Mouse (Mus musculus) forebrain, embryonic 14.5 days (tissue): Measurements from ENCODE around the gene Pik3r5. TPM values are rescaled to one million over a fixed set of nuclear protein-coding genes. Genes with fewer than 3 reads are reported as not detected.

Experiments
- ATAC-seq: fragments of 200-750 bp; cut with Nextera tagmentation; 2 replicates; pipeline ENCODE4 v1.8.0; 2017; ENCODE audit warnings: mild to moderate bottlenecking, moderate library complexity
- DNase-seq: peaks from one replicate; pipeline ENCODE4 v3.0.0-alpha.2; 2015; ENCODE audit warnings: low spot score
- H3K27ac ChIP-seq: fragments of 300-500 bp; sonication (generic); 2 replicates; pipeline ENCODE4 v1.5.1; 2014; ENCODE audit warnings: low read depth, mild to moderate bottlenecking, control low read depth, low read length, moderate library complexity
- H3K27me3 ChIP-seq: fragments of 300-500 bp; sonication (generic); replicated peaks from 2 replicates; pipeline ENCODE4 v1.6.1; 2014; ENCODE audit warnings: low read length, control low read depth, mixed read lengths; ENCODE audit not compliant: control insufficient read depth, insufficient read depth
- H3K36me3 ChIP-seq: fragments of 300-500 bp; sonication (generic); 2 replicates; pipeline ENCODE4 v1.6.1; 2014; ENCODE audit warnings: low read length, control low read depth; ENCODE audit not compliant: control insufficient read depth, insufficient read depth
- H3K4me1 ChIP-seq: fragments of 300-500 bp; sonication (generic); 2 replicates; pipeline ENCODE4 v1.6.1; 2014; ENCODE audit warnings: antibody characterized with exemption, low read length, control low read depth; ENCODE audit not compliant: control insufficient read depth, insufficient read depth
- H3K4me2 ChIP-seq: fragments of 300-500 bp; sonication (generic); 2 replicates; pipeline ENCODE4 v1.6.1; 2014; ENCODE audit warnings: mild to moderate bottlenecking, control low read depth, low read length
- H3K4me3 ChIP-seq: fragments of 300-500 bp; sonication (generic); 2 replicates; pipeline ENCODE4 v1.5.1; 2014; ENCODE audit warnings: low read depth, low read length, control low read depth
- H3K9ac ChIP-seq: fragments of 300-500 bp; sonication (generic); 2 replicates; pipeline ENCODE4 v1.6.1; 2014; ENCODE audit warnings: mild to moderate bottlenecking, low read length, control low read depth, moderate library complexity
- H3K9me3 ChIP-seq: fragments of 300-500 bp; sonication (generic); replicated peaks from 2 replicates; pipeline ENCODE4 v1.6.1; 2016; ENCODE audit warnings: low read length, control low read depth, mixed read lengths; ENCODE audit not compliant: control insufficient read depth
- WGBS: fragments of 180-500 bp; shearing (Covaris S2); extraction: QIAGEN DNeasy Blood & Tissue Kit; methylation state at CpG from one replicate; pipeline ENCODE4 v1.1.7; 2014; 5-methylcytosine and 5-hydroxymethylcytosine counted together
- polyA plus RNA-seq: library from polyadenylated mRNA; unstranded; fragments of >200 nt; fragmentation: Nextera tagmentation; extraction: Ambion mirVana; gene quantifications from 2 replicates; pipeline ENCODE4 v1.2.1, GENCODE M21; 2014

The Pik3r5 gene
- polyA plus RNA-seq, 1 experiment from 2014 or later: 0.11 TPM

DNA sequence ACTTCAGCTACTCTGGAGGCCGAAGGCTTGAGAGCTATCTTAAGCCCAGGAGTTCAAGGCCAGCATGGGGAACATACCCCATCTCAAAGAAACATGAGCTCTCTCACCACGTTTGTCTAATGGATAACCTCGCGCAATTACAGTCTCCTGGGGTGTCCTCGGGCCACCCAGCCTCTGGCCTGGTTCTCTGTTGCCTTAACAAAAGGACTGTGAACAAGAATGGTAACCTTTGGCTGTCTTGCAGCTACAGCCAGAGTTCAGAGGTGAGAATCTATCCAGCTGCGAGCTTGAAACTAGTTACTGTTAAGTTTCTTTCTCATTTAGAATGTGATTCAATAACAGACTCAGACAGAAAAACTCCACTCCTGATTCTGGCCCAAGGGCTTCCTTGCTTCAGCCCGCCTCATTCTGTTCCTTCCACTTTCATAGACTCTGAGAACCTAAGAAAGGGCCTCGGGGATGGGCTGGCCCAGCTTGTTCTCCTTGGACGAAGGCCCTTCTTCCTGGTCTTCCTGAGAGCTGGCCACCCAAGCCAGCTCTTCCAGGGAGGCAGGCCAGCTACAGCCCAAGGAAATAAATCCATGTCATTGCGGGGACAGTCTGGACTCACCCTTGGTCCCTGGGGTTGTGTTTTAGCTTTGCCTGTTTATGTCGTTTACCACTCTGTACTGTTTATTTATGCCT is 43.8 kb upstream of the Pik3r5 start:
- H3K27ac ChIP-seq: no peak overlapping the region
- 46% methylated on average over 11 of the region's 11 CpGs for WGBS
- DNase-seq: no peak
- no peak overlapping the region for H3K4me3 ChIP-seq
- H3K9ac ChIP-seq: no peak overlapping the region
- H3K36me3 ChIP-seq: no peaks in the 10 kb centered on the region
- peaks cover 70% of the 10 kb centered on the region for H3K27me3 ChIP-seq
- peaks cover 22% of the 10 kb centered on the region for H3K4me1 ChIP-seq
- H3K9me3 ChIP-seq: no peaks in the 10 kb centered on the region
- H3K4me2 ChIP-seq: no peak overlapping the region
- no peak for ATAC-seq

DNA sequence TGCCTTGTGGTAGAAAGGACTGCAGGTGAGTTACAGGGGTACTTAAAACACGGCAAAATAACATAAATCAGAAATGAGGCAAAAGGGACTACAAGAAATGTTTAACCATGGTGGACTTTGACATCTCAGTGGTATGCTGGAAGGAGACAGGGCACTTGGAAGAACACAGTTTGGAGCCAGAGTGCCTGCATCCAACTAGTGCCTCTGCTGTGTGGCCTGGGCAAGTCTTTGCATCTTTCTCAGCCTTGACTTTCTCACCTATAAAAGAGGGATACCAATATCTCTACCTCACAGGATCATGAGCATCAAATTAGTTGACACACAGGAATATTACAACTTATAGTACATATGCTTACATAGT is 43.3 kb upstream of the Pik3r5 start:
- whole genome bisulfite sequencing: 43% methylated on average over 1 of the region's 1 CpGs
- peaks cover 17% of the 10 kb centered on the region for H3K4me1 ChIP-seq
- ATAC-seq: no peak

GRCm38 (mm10) chr11:68389621-68390020 is 42.3 kb upstream of the Pik3r5 start:
- no peak overlapping the region for H3K4me2 ChIP-seq
- under 1% methylated on average over 8 of the region's 8 CpGs for WGBS
- H3K27ac ChIP-seq: no peak overlapping the region
- H3K9me3 ChIP-seq: no peaks in the 10 kb centered on the region
- DNase-seq (no peak), ATAC-seq (no peak)
- H3K4me3 ChIP-seq: no peak overlapping the region
- H3K4me1 ChIP-seq: peaks cover 15% of the 10 kb centered on the region
- no peak overlapping the region for H3K9ac ChIP-seq
- H3K27me3 ChIP-seq: peaks cover 60% of the 10 kb centered on the region
- no peaks in the 10 kb centered on the region for H3K36me3 ChIP-seq

More for the DNA sequence above, 43.3 kb upstream of the Pik3r5 start:
- peaks cover 64% of the 10 kb centered on the region for H3K27me3 ChIP-seq
- H3K9me3 ChIP-seq: no peaks in the 10 kb centered on the region
- no peak overlapping the region for H3K9ac ChIP-seq
- H3K27ac ChIP-seq: no peak overlapping the region
- no peak overlapping the region for H3K4me3 ChIP-seq
- DNase-seq: no peak
- no peaks in the 10 kb centered on the region for H3K36me3 ChIP-seq
- H3K4me2 ChIP-seq: no peak overlapping the region

DNA sequence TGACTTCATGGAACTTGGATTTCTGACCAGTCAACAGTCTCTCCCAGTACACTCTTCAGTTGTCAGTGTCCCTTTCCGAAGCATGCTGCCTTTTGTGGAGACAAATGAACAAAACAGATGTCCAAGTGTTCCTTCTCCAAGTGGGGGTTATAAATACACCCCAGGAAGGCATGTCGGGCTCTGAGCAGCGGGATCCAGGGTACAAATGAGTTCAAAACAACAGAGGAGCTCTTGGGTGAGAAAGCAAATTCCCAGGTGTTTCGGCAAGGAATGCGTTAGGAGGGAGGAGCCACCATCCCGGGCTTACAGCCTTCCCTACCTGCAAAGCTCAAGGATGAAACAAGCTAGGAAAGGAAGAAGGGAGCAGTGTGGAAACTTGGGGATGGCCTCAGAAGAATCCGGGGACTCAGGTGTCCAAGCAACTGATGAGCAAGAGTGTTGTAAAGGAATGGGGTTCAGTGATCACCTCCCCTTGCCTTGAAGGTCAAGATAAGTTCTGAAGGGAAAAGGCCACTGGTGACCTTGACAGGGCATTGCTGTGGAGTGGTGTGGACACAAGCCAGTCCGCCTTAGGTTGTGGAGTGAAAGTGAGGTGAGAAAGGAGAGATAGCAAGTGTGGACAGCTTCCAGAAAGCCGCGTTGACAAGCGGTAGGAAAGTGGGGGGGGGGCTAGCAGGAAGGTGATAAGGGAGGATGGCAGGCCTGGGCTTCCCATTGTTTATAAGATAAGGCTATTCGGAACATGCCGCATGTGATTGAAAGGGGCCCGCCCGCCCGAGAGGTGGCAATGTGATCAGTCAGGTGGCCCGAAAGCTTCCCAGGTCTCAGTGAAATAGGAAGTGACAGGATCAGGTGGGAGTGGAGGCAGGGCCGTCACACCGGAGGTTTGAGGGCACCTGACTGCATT is 41.3 kb upstream of the Pik3r5 start:
- Histone ChIP-seq H3K27ac (no peak overlapping the region), H3K9me3 (no peaks in the 10 kb centered on the region), H3K9ac (no peak overlapping the region), H3K36me3 (no peaks in the 10 kb centered on the region), H3K27me3 (peaks cover 52% of the 10 kb centered on the region), H3K4me1 (peaks cover 4% of the 10 kb centered on the region; the same call in 1 of the 2 replicates), H3K4me2 (no peak overlapping the region), H3K4me3 (no peak overlapping the region)
- WGBS: 13% methylated on average over 19 of the region's 19 CpGs
- no peak for DNase-seq
- no peak for ATAC-seq

- Histone ChIP-seq H3K36me3 (no peaks in the 10 kb centered on the region), H3K9ac (no peak overlapping the region), H3K9me3 (no peaks in the 10 kb centered on the region), H3K27ac (no peak overlapping the region), H3K4me1 (peaks cover 7% of the 10 kb centered on the region), H3K27me3 (peaks cover 42% of the 10 kb centered on the region), H3K4me3 (no peak overlapping the region), H3K4me2 (no peak overlapping the region)
- 54% methylated on average over 2 of the region's 2 CpGs for WGBS
- no peak for ATAC-seq
- DNase-seq: no peak
These were observed 37.9 kb upstream of the Pik3r5 start for GRCm38 (mm10) chr11:68393897-68394490.

DNA sequence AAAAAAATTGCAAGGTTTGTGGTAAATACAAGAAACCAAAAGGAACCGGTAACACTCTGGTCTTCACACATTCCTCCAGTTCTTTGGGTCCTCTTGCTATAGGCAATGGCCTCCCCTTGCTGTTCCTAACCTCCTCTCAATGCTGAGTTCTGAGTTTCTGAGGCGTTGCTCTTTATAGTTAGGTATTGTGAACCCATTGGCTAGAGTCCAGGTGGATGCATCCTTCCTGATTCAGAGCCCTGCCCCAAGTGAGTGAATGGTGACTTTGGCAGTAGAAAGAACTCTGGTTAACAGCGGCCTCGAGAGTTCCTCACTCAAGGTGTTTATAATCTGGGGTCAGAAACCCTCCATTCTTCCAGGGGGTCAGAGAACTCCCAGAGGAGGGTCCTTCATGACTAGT is 37.2 kb upstream of the Pik3r5 start:
- Histone ChIP-seq H3K27me3 (peaks cover 39% of the 10 kb centered on the region), H3K9me3 (no peaks in the 10 kb centered on the region), H3K36me3 (no peaks in the 10 kb centered on the region), H3K27ac (no peak overlapping the region), H3K9ac (no peak overlapping the region), H3K4me1 (peaks cover 10% of the 10 kb centered on the region), H3K4me2 (no peak overlapping the region), H3K4me3 (no peak overlapping the region)
- DNase-seq (no peak), ATAC-seq (no peak)
- WGBS: 44% methylated on average over 4 of the region's 4 CpGs

DNA sequence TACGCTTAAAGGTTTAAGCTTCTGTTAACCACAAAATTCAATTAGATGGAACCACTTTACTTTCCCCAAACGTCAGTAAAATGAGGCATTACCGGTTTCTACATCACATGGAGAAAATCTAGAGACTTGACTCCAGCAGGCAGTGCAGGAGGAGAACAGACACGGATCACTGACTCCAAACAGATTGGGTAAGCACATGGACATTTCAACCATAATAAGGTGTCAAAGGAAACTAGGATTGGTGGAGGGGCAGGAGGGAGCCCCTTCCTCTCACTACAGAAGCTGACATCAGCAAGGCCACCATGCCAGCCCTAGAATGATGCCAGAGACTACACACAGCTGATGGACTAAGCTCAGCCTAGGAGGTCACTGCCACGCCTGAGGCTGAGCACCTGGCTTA is 36.4 kb upstream of the Pik3r5 start:
- Histone ChIP-seq H3K9me3 (no peaks in the 10 kb centered on the region), H3K36me3 (no peaks in the 10 kb centered on the region), H3K9ac (no peak overlapping the region), H3K4me3 (no peak overlapping the region), H3K27me3 (peaks cover 36% of the 10 kb centered on the region), H3K4me2 (no peak overlapping the region), H3K27ac (no peak overlapping the region), H3K4me1 (peaks cover 10% of the 10 kb centered on the region)
- WGBS: 70% methylated on average over 5 of the region's 5 CpGs
- ATAC-seq: no peak
- DNase-seq: no peak

DNA sequence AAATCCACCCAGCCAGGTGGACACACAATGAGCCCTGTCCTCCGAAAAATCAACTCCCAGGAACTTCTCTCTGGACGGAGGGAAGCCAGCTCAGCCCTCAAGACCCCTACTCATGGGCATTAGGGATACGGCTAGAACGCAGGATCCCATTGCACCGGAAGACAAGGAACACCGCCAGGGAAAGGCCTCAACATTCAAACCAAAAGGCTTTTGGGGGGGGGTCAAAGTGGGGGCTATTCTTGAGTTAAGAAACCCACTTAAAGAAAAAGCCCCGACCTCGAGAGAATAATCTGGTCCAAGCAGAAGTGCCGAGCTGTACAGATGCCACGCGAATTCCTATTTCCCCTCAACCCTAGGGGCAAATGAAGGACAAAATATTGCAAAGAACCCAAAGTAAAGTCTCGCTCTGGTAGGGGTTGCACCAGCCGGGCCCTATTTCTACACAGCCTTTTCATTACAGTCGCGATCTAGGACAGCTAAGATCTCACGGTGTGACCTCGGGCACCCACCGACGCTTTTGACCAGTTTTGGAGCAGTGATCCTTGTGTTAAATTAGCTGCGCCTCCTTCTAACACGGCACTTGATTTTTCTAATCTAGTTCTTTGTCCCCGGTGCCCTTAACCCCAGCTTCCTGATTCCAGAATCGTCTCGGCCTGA is 32.9 kb upstream of the Pik3r5 start:
- peak overlapping the region; percentile 65 for H3K9ac ChIP-seq
- no peaks in the 10 kb centered on the region for H3K36me3 ChIP-seq
- no peak overlapping the region for H3K27ac ChIP-seq
- H3K4me1 ChIP-seq: peaks cover 12% of the 10 kb centered on the region
- H3K9me3 ChIP-seq: no peaks in the 10 kb centered on the region
- DNase-seq (no peak), ATAC-seq (0 out of 2 replicates have a peak, but pooled peaks have one; percentile 6)
- H3K27me3 ChIP-seq: peaks cover 21% of the 10 kb centered on the region
- WGBS: 6% methylated on average over 24 of the region's 24 CpGs
- peak overlapping the region; percentile 94 for H3K4me2 ChIP-seq
- H3K4me3 ChIP-seq: peak overlapping the region; percentile 44
